Mouse (Mus musculus) large intestine, adult 2 months (tissue): Measurements from ENCODE around the gene Plxnb1. TPM values are rescaled to one million over a fixed set of nuclear protein-coding genes. Genes with fewer than 3 reads are reported as not detected.

Experiments used
- DNase-seq: peaks from one replicate; pipeline ENCODE4 v3.0.0-alpha.2; 2012; ENCODE audit warnings: low read depth, low spot score
- WGBS: fragments of 180-500 bp; shearing (Covaris S2); methylation state at CpG from one replicate; pipeline ENCODE4 v1.1.7; 2018; 5-methylcytosine and 5-hydroxymethylcytosine counted together
- polyA plus RNA-seq: library from polyadenylated mRNA; depleted of rRNA; stranded (reverse); fragments of >200 nt; gene quantifications from 2 replicates; pipeline ENCODE4 v1.2.3, GENCODE M21; 2012

Gene Plxnb1
- polyA plus RNA-seq, 1 experiment: 2.5 TPM

DNA sequence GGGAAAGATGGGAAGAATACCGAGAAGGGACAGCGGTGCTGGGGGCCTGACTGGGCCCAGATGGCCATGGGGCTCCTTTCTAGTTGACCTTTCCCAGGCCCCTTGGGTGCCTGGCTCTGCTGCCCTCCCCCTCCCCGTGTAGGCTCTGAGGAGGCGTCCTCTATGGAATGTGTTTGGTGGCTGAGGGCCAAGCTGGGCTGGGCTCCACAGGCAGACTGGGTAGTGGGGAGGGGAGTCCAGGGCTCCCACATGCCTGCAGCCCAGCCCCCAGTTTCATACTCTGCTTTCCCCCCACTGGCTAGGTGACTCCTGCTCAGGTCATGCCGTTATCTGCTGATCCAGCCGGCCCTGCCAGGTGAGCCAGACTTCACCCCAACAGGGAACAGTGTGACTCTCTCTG is 3.8 kb downstream of the Plxnb1 start:
- no peak for DNase-seq

DNA sequence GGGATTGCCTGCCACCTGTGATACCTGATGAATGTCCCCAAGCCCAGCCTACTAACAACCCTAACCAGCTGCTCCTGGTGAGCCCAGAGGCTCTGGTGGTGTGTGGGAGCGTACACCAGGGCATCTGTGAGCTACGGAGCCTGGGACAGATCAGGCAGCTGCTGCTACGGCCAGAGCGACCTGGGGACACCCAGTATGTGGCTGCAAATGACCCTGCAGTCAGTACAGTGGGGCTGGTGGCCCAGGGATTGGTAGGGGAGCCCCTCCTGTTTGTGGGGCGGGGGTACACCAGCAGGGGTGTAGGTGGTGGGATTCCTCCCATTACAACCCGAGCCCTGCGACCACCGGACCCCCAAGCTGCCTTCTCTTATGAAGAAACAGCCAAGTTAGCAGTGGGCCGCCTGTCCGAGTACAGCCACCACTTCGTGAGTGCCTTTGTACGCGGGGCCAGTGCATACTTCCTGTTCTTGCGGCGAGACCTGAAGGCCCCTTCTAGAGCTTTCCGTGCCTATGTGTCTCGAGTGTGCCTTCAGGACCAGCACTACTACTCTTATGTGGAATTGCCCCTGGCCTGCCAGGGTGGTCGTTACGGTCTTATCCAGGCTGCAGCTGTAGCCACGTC is 5.2 kb downstream of the Plxnb1 start:
- no peak for DNase-seq
- 88% methylated on average over 20 of the region's 20 CpGs for WGBS

More for the DNA sequence above, 3.8 kb downstream of the Plxnb1 start:
- 48% methylated on average over 6 of the region's 6 CpGs for WGBS

DNA sequence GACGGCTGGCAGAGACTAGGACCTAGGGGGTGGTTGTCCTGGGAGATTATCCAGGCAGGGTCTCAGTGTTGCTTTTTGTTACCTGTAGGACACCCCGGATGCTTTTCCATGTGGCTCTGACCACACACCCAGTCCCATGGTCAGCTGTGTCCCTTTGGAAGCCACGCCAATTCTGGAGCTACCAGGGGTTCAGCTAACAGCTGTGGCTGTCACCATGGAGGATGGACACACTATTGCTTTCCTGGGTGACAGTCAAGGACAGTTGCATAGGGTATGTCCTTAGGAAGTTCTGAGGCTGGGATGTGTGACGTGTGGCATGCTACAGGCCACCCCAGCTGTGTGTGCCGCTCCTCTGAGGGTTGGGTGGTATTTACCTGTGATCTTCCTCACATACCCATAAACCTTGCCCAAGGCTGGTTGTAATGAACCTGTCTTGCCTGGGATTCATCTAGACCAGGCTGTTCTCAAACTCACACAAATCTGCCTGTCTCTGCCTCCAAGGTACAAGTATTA is 6.8 kb downstream of the Plxnb1 start:
- 93% methylated on average over 5 of the region's 5 CpGs for WGBS
- DNase-seq: no peak

DNA sequence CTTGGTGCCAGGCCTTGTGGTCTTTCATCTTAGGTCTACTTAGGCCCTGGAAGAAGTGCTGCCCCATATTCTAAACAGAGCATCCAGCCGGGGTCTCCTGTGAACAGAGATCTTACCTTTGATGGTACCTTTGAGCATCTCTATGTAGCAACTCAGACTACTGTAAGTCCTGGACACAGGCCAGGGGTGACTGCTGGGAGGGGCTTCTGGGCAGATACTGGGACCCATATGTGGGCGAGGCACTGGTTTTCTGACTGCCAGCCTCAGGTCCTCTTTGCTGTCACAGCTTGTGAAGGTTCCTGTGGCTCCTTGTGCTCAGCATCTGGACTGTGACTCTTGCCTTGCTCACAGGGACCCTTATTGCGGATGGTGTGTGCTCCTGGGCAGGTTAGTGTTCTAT is 7.4 kb downstream of the Plxnb1 start:
- no peak for DNase-seq
- WGBS: 82% methylated on average over 3 of the region's 3 CpGs

DNA sequence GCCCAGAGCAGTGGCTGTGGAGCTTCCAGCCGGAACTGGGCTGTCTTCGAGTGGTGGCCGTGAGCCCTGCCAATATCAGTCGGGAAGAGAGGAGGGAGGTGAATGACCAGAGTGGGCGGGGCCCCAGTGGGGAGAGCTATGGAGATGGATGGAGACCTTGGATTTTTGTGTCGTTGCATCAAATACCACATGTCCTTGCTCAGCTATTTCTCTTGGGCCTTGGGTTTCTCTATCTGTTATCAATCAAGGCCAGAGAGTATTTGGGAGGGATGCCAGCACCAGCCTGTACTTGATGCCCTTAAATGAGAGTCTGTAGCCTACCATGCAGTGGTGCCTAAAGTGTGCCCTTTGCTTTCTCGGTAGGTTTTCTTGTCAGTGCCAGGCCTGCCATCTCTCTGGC is 8.1 kb downstream of the Plxnb1 start:
- 66% methylated on average over 7 of the region's 7 CpGs for WGBS
- no peak for DNase-seq

DNA sequence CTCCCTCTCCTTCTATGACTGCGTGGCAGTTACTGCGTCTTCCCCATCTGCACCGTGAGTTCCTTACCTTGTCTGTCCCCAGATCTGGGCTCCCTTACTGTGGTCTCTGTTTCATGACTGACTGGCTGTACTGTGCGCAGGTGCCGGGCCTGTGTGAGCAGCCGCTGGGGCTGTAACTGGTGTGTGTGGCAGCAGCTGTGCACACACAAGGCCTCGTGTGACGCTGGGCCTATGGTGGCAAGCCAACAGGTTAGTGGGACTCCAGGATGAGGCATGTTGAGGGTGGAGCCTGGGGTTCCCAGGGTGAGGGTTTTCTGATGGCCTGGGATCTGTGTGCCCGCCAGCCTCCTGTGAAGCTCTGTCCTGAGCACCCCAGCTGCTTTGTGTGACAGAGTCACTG is 8.9 kb downstream of the Plxnb1 start:
- DNase-seq: no peak
- WGBS: 87% methylated on average over 9 of the region's 9 CpGs

DNA sequence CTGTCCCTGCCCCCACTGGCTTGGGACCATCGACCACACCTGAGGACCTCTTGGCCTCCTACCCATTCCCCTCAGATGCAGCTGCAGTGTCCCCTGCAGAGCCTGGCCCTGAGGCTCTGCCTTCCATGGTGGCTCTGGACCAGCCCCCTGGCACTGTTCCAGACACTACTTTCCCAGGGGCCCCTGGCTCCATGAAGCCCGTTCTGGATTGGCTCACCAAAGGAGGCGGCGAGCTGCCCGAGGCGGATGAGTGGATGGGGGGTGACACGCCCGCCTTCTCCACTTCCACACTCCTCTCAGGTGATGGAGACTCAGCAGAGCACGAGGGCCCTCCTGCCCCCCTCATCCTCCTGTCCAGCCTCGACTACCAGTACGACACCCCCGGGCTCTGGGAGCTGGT is 9.8 kb downstream of the Plxnb1 start:
- no peak for DNase-seq
- WGBS: 73% methylated on average over 12 of the region's 12 CpGs

DNA sequence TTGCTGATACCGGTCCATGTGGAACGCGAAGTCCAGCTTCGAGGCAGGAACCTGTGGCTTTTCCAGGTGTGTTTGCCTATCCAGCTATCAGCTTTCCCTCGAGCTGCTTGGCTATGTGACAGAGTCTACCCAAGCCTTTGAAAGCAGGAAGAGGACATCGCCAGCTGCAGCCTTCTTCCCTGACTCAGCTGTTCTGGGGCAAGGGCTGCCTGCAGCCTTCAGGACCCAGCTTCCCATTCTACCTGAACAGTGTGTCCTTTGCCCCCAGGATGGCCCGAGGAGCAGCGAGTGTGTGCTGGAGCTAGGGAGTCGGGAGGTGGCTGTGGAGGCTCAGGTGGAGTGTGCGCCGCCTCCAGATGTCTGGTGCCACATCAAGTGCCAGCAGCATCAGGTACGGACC is 10.5 kb downstream of the Plxnb1 start:
- 79% methylated on average over 12 of the region's 12 CpGs for WGBS
- DNase-seq: no peak

DNA sequence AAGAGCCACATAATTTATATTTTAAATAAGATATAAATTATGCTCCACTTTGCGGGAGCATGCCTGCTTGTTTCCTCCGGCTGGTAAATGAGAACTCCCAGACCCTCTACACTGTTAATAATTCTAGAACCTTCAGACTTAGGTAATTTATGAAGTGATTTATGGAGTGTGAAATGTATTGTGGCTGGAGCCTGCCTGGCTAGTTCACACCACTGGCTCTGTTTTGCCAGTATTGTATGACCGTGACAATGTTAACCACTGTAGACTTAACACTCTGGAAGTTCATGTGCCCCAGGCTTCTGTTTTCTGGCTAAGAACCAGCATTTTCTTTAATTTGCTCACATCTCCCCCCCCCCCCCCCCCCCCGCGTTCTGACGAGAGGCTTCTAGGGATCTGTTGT is 12.2 kb downstream of the Plxnb1 start:
- 74% methylated on average over 5 of the region's 6 CpGs for WGBS
- DNase-seq: no peak

DNA sequence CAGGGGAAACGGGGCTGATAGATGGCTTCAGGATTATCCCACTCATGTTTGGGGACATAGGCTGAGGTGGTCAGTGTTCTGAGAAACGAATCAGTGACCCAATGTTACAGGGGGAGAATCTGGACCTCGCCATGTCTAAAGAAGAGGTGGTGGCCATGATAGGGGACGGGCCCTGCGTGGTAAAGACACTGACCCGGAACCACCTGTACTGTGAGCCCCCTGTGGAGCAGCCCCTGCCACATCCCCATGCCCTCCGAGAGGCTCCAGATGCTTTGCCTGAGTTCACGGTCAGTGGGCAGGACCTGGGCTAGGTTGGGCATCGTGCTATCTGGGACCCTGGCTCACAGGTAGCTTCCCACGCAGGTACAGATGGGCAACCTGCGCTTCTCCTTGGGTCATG is 15.1 kb downstream of the Plxnb1 start:
- no peak for DNase-seq
- 95% methylated on average over 11 of the region's 11 CpGs for WGBS

DNA sequence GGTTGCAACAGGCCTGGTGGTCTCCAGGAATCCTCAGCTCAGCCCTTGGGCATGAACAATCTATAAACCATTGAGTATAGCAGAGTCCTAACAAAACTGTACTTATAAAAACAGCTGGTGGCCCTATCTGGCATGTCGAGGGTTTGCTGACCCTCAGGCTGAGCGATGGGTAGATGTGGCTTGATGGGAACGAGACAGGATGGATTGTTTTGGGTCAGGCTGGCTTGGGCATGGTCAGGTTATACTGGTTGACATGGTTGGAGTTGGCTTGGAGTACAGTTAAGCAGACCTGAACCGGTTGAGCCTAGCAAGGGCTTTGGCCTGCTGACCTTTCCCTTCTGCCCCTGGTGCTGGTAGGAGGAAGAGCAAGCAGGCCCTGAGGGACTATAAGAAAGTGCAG is 15.9 kb downstream of the Plxnb1 start:
- 78% methylated on average over 4 of the region's 4 CpGs for WGBS
- no peak for DNase-seq

DNA sequence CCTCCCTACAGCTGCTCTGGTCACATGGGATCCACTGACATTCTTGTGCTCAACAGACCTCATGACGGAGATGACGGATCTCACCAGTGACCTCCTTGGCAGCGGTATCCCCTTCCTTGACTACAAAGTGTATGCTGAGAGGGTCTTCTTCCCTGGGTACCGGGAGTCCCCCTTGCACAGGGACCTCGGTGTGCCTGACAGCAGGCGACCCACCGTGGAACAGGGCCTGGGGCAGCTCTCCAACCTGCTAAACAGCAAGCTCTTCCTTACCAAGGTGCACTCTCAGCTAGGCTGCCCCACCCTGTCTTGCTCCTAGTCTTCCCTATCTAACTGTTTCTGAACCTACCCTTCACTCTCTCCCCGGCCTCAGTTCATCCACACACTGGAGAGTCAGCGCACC is 16.4 kb downstream of the Plxnb1 start:
- WGBS: 96% methylated on average over 9 of the region's 9 CpGs
- DNase-seq: no peak

DNA sequence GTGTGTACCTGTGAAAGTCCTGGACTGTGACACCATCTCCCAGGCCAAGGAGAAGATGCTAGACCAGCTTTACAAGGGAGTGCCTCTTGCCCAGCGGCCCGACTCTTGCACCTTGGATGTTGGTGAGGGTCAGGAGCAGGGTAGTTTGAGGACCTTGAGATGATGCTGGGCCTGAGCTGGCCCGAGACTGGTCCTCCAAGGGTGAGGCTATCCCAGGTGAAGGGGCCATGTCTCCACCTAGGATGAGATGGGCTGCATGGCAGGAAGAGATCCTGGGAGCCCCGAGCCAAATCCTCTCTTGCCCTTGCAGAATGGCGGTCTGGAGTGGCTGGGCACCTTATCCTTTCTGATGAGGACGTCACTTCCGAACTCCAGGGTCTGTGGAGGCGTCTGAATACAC is 18.1 kb downstream of the Plxnb1 start:
- 86% methylated on average over 8 of the region's 8 CpGs for WGBS
- no peak for DNase-seq

DNA sequence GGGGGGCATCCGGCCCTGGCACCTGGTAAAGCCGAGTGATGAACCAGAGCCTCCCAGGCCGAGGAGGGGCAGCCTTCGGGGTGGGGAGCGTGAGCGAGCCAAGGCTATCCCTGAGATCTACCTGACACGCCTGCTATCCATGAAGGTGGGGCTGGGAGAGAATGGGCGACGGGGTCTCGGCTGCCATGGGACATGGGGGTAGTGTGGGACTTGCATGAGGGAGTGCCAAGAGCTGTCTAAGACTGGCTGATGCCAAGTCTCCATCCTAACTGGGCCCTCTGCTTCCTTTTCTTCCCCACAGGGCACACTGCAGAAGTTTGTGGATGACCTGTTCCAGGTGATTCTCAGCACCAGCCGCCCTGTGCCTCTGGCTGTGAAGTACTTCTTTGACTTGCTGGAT is 19.1 kb downstream of the Plxnb1 start:
- 92% methylated on average over 11 of the region's 11 CpGs for WGBS
- DNase-seq: no peak

DNA sequence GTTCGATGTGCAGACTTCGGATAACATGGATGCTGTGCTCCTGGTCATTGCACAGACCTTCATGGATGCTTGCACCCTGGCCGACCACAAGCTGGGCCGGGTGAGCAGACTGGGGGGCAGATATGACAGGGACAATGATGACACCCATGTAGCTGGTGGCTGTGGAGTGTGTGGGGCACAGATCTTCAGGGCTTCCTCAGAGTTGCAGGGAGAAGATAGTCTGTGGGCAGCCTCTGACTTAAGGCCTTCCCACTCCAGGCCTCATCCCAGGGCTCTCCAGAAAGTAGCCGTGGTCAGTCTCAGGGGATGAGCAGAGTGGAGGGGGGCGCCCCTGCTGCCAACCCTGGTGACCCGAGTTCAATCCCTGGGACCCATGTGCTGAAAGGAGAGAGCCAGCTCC is 19.7 kb downstream of the Plxnb1 start:
- 91% methylated on average over 7 of the region's 7 CpGs for WGBS
- no peak for DNase-seq

DNA sequence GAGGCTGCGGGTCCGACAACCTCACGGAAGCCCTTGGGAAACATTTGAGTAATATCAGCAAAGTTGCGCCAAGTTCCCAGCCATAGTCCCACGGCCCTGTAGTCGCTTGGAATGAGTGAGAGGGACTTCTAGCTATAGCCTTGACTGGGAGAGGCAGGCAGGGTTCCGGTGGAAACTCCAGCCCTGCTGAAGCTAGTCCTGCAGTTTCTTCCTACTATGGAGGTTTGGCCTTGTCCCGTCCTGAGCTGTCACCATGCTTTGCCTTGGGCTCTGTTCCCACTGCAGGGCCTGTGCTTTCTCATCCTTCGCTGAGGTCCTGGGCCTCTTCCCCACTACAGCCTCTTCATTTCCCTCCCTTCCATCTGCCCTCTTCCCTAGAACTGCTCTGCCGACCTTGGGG is 21.0 kb downstream of the Plxnb1 start:
- no peak for DNase-seq
- 90% methylated on average over 10 of the region's 10 CpGs for WGBS

DNA sequence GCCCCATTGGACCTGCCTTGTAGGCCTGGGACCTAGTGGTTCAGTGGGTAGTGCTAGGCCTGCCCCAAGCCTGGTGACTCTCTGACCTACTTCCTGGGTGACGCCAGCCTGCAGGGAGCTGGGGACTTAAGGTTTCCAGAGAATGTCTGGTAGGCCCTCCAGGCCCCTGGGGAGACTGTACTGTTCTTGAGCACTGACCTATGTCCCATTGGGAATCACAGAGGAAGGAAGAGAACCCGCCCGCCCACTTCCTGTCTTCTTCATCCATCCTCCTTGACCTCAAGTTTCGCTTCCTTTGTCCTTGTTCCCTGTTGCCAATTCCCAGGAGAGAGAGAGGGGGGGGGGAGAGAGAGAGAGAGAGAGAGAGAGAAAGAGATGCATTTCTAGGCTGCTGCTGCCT is 22.9 kb downstream of the Plxnb1 start:
- no peak for DNase-seq
- WGBS: 82% methylated on average over 4 of the region's 4 CpGs

DNA sequence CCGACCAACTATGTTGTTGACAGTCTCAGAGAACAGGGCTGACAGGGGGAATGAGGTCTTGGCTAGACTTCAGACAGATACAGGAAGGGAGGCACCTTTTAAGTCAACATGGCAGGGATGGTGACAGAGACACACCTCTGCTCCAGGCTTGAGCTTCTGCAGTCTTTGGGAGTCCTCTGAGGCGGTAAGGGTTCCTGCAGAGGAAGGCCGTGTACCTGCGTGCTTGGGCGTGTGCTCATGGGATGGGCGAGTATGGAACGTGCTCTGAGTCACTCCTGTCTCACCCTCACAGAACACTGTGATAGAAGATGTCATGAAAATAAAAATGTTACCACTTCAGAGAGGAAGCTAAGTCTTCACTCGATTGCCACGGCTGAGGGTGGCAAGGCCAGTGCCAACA is 24.4 kb downstream of the Plxnb1 start:
- 36% methylated on average over 9 of the region's 9 CpGs for WGBS
- DNase-seq: no peak

DNA sequence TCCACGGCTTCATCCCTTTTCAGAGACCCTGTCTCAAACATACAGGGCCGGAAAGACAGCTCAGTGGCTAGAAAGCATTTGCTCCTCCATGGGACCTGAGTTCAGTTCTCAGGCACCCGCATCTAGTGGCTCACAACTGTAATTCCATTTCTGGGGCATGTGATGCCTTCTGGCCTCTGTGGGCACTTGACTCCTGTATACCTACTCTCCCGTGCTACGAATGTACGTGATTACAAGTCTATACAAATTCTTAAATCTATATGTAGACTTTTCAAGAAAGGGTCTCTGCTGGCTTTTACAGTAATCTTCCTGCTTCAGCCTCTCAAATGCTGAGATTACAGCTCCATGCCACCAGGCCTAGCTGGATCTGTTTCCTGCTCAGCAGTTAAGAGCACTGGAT is 25.8 kb downstream of the Plxnb1 start:
- 91% methylated on average over 6 of the region's 6 CpGs for WGBS
- no peak for DNase-seq

DNA sequence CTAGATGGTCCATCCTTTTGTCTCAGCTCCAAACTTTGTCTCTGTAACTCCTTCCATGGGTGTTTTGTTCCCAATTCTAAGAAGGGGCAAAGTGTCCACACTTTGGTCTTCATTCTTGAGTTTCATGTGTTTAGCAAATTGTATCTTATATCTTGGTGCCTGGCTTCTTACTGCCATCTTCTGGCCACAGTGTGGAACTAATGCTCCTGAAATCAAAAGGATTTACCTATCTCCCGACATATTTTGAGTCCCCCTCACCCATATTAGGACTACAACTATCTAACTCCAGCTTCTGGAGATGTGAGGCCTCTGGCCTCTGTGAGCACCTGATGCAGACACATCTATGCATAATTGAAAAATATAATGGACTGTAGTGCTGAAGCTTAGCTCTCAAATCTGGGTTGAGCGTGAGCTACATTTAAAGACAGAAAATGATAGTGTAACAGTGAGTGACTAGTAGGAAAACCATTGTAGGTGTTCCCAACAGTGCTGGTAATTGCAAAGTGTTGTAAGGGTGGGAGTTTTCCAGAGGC is 27.4 kb downstream of the Plxnb1 start:
- 46% methylated on average over 2 of the region's 2 CpGs for WGBS
- DNase-seq: no peak

DNA sequence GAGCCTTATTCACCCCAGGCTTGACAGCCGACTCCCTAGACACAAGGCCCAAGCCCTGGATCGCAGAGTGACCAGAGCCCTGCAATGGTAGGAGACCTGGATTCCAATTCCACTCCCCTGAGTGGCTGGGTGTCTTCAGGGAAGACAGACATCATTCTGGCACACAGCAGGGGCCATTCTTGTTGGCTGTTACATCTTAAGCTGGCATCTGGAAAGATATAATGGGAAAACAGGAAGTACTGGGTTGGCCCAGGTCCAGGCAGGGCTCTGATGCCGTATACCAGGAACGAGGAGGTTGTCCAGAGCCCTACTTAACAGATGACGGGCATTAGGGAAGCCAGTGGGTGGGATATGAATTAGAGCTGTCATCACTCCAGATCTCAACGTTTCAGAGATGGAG is 28.1 kb downstream of the Plxnb1 start:
- no peak for DNase-seq
- 27% methylated on average over 6 of the region's 6 CpGs for WGBS

DNA sequence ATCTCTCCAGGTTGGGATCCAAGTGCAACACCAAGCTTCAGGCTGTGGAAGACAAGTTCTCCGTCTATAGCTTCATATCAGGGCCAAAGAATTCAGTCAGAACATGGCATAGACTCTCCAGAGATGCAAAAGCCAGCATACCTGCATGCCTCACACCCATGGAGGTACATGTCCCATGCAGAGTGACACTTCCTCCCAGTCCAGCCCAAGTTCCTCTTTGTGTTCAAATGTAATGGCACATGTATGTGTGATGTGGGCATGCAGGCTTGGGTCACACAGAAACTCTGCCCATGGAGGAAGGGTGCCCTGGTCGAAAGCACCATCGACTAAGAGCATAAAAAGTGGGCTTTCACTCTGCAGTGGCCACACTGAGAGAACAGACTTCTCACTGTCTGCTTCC is 29.0 kb downstream of the Plxnb1 start:
- WGBS: 88% methylated on average over 3 of the region's 3 CpGs
- no peak for DNase-seq
